Comparison of ENCODE assay signal across 20 mouse cellular contexts in the genomic region with DNA sequence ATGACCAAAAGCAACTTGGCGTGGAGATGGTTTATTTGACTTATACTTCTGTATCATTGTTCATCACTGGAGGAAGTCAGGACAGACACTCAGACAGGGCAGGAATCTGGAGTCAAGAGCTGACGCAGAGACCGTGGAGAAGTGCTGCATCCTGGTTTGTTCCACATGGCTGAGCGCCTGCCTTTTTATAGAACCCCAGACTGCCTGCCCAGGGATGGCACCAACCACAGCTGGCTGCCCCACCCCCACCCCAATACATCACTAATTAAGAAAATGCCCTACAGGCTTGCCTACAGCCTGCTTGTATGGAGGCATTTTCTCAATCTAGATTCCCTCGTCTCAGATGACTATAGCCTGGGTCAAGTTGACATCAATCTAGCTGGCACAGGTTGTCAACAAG.
DNase-seq lines count a peak whose midpoint lies in the region; ATAC-seq and TF ChIP-seq lines count a peak whose summit lies in the region.
"Had no signal": no experiment of that assay in that cellular context is flagged by ENCODE, and none has a peak within 500 bp of the region (broad histone marks: within the 10 kb centered on the region; RNA-seq: fewer than 3 reads in every experiment).

No protein-coding gene starts in this region.

- TF ChIP-seq CTCF in Patski (IDR thresholded peaks at IDR 0.05) = no peak

- DNase-seq in kidney, adult 11 months = peak; percentile 16
- no peak for DNase-seq in kidney, postnatal 14 days
- peak; percentile 49 for DNase-seq in Patski (ENCODE audit: low read depth, low spot score)
- DNase-seq in kidney, postnatal 4 days = peak; percentile 19 to 44
- no peak for DNase-seq in right cerebral cortex, postnatal 25 days
- DNase-seq in layer of hippocampus, adult 8-10 months (ENCODE audit: low spot score in 2 of 2) = no peak
- DNase-seq: cerebellum, adult 2 months; embryo, embryonic 11 days; gastrocnemius, postnatal 14 days; heart, adult 2 months; heart, postnatal 14 days had no signal

- in situ Hi-C loops in Patski (cut with MboI; ENCODE audit: low pct_unique_long_range_greater_than_20kb) = no loop called here

- no peak for ATAC-seq in Patski
- peak; percentile 83 for ATAC-seq in kidney, embryonic 15.5 days (replicated peaks; ENCODE audit: low FRiP score)
- ATAC-seq: activated CD4-positive, CD25-positive, alpha-beta regulatory T cell, adult 4 months; forebrain, embryonic 14.5 days had no signal

- H3K27me3 ChIP-seq in Patski = no peaks in the 10 kb centered on the region
- H3K27me3 ChIP-seq in kidney, embryonic 15.5 days = no peaks in the 10 kb centered on the region
- H3K27me3 ChIP-seq: embryonic facial prominence, embryonic 15.5 days; heart, embryonic 15.5 days had no signal

- WGBS in kidney, embryonic 15.5 days = 60% methylated on average over 5 of the region's 5 CpGs

- H3K4me2 ChIP-seq in kidney, embryonic 15.5 days = no peak overlapping the region
- H3K4me2 ChIP-seq: embryonic facial prominence, embryonic 15.5 days; heart, embryonic 11.5 days; heart, embryonic 15.5 days; hindbrain, embryonic 14.5 days had no signal

- H3K27ac ChIP-seq in kidney, embryonic 15.5 days = peak overlapping the region; percentile 68
- H3K27ac ChIP-seq: embryonic facial prominence, embryonic 15.5 days; forebrain, embryonic 10.5 days; heart, adult 2 months; heart, embryonic 15.5 days; hindbrain, embryonic 14.5 days had no signal

- H3K9me3 ChIP-seq in kidney, embryonic 15.5 days (replicated peaks) = no peaks in the 10 kb centered on the region
- H3K9me3 ChIP-seq: embryonic facial prominence, embryonic 15.5 days; forebrain, embryonic 10.5 days; heart, embryonic 15.5 days had no signal

- peaks cover 24% of the 10 kb centered on the region for H3K4me1 ChIP-seq in kidney, embryonic 15.5 days
- H3K4me1 ChIP-seq: embryonic facial prominence, embryonic 15.5 days; heart, embryonic 15.5 days had no signal

- H3K36me3 ChIP-seq in kidney, embryonic 15.5 days = no peaks in the 10 kb centered on the region
- H3K36me3 ChIP-seq: embryonic facial prominence, embryonic 15.5 days; forebrain, embryonic 10.5 days; heart, embryonic 15.5 days had no signal

- no peak overlapping the region for H3K4me3 ChIP-seq in kidney, embryonic 15.5 days (replicated peaks)
- H3K4me3 ChIP-seq: embryonic facial prominence, embryonic 15.5 days; erythroblast, embryonic 14.5 days; forebrain, embryonic 10.5 days; heart, adult 2 months; heart, embryonic 15.5 days had no signal

- no peak overlapping the region for H3K9ac ChIP-seq in kidney, embryonic 15.5 days
- H3K9ac ChIP-seq: embryonic facial prominence, embryonic 15.5 days; heart, embryonic 15.5 days; hindbrain, embryonic 14.5 days had no signal

- POLR2A ChIA-PET in Patski (lab: Charles Lee) = no interaction called here

- CTCF ChIA-PET in Patski (lab: Charles Lee) = interaction anchor here (1.5 to 1.8 kb wide), 2 partner anchors 10 to 78 kb away, joined by 3 to 4 read pairs; no protein-coding TSS in a partner anchor

Comparison
In these comparisons a context has a peak if more than half of its experiments do, and no peak if none do; other contexts are left out.
1. DNase-seq: peak in kidney, adult 11 months (single experiment), Patski (single experiment) and kidney, postnatal 4 days (2 of 2); none in kidney, postnatal 14 days (single experiment), right cerebral cortex, postnatal 25 days (single experiment) and layer of hippocampus, adult 8-10 months (0 of 2).